Mouse (Mus musculus): ENCODE measurements at regions not wholly inside any gene's neighbourhood (a gene's known extent, or its start where the extent isn't known, plus 50 kb on each side); places are given as distances from the start of the nearest gene placed in this dataset.

GRCm38 (mm10) chr10:109160730-109161129, 149.9 kb upstream of the Syt1 start:
- TF ChIP-seq CTCF (IDR thresholded peaks at IDR 0.05; ENCODE audit: borderline replicate concordance, extremely low read depth, insufficient read depth, insufficient read length) (no peak), POLR2A (IDR thresholded peaks at IDR 0.05; ENCODE audit: borderline replicate concordance, extremely low read depth, insufficient read depth, insufficient read length, poor library complexity, severe bottlenecking) (no peak)
